Mouse (Mus musculus) limb, embryonic 13.5 days (tissue): ENCODE data around the gene Dnase2a. TPM values are rescaled to one million over a fixed set of nuclear protein-coding genes. Genes with fewer than 3 reads are reported as not detected.

Source experiments
- ATAC-seq: fragments of 200-750 bp; cut with Nextera tagmentation; 2 replicates; pipeline ENCODE4 v1.8.0; 2017; ENCODE audit warnings: low read depth, moderate number of reproducible peaks, moderate TSS enrichment; ENCODE audit not compliant: low FRiP score
- H3K27ac ChIP-seq: fragments of 300-500 bp; sonication (generic); 2 replicates; pipeline ENCODE4 v1.5.1; 2015; ENCODE audit warnings: inconsistent platforms, mild to moderate bottlenecking, moderate library complexity
- H3K27me3 ChIP-seq: fragments of 300-500 bp; sonication (generic); 2 replicates; pipeline ENCODE4 v1.6.1; 2015; ENCODE audit warnings: mild to moderate bottlenecking, inconsistent platforms
- H3K36me3 ChIP-seq: fragments of 300-500 bp; sonication (generic); 2 replicates; pipeline ENCODE4 v1.6.1; 2015; ENCODE audit warnings: inconsistent platforms, mild to moderate bottlenecking, moderate library complexity
- H3K4me1 ChIP-seq: fragments of 300-500 bp; sonication (generic); 2 replicates; pipeline ENCODE4 v1.6.1; 2015; ENCODE audit warnings: inconsistent platforms
- H3K4me2 ChIP-seq: fragments of 300-500 bp; sonication (generic); replicated peaks from 2 replicates; pipeline ENCODE4 v1.6.1; 2015; ENCODE audit warnings: inconsistent platforms, mild to moderate bottlenecking, moderate library complexity
- H3K4me3 ChIP-seq: fragments of 300-500 bp; sonication (generic); 2 replicates; pipeline ENCODE4 v1.5.1; 2015; ENCODE audit warnings: moderate library complexity, mild to moderate bottlenecking, inconsistent platforms
- H3K9ac ChIP-seq: fragments of 300-500 bp; sonication (generic); 2 replicates; pipeline ENCODE4 v1.6.1; 2015; ENCODE audit warnings: mild to moderate bottlenecking, inconsistent platforms
- H3K9me3 ChIP-seq: fragments of 300-500 bp; sonication (generic); 2 replicates; pipeline ENCODE4 v1.6.1; 2016; ENCODE audit warnings: inconsistent platforms
- WGBS: fragments of 180-500 bp; shearing (Covaris S2); methylation state at CpG from one replicate; pipeline ENCODE4 v1.1.7; 2015; 5-methylcytosine and 5-hydroxymethylcytosine counted together
- polyA plus RNA-seq: library from polyadenylated mRNA; unstranded; fragments of >200 nt; fragmentation: Nextera tagmentation; extraction: Ambion mirVana; gene quantifications from 2 replicates; pipeline ENCODE4 v1.2.1, GENCODE M21; 2015

Gene Dnase2a
- polyA plus RNA-seq, 1 experiment from 2014 or later, result 18.5 TPM

- peak overlapping the region; percentile 47 for H3K4me3 ChIP-seq
- H3K27me3 ChIP-seq, result peaks cover 87% of the 10 kb centered on the region
- 5% methylated on average over 11 of the region's 11 CpGs for WGBS
- no peak overlapping the region for H3K27ac ChIP-seq
- no peaks in the 10 kb centered on the region for H3K36me3 ChIP-seq
- peak overlapping the region; percentile 78 for H3K4me2 ChIP-seq
- no peak overlapping the region for H3K9ac ChIP-seq
- H3K4me1 ChIP-seq, result peaks cover 15% of the 10 kb centered on the region
- H3K9me3 ChIP-seq, result no peaks in the 10 kb centered on the region
- 0 out of 2 replicates have a peak, but pooled peaks have one; percentile 15 for ATAC-seq
Measured at GRCm38 (mm10) chr8:84945235-84945632, 36.9 kb downstream of the Dnase2a start.

GRCm38 (mm10) chr8:84945633-84946527 lies 37.5 kb downstream of the Dnase2a start:
- Histone ChIP-seq H3K27me3 (peaks cover 87% of the 10 kb centered on the region), H3K4me2 (peak overlapping the region; percentile 78), H3K36me3 (no peaks in the 10 kb centered on the region), H3K9ac (peak overlapping the region; percentile 50; the same call in 1 of the 2 replicates), H3K4me1 (peaks cover 15% of the 10 kb centered on the region), H3K4me3 (peak overlapping the region; percentile 47), H3K27ac (no peak overlapping the region), H3K9me3 (no peaks in the 10 kb centered on the region)
- WGBS, result under 1% methylated on average over 38 of the region's 67 CpGs
- 0 out of 2 replicates have a peak, but pooled peaks have one; percentile 28 for ATAC-seq

- H3K4me1 ChIP-seq, result peaks cover 15% of the 10 kb centered on the region
- H3K4me2 ChIP-seq, result peak within 1 kb of the TSS; percentile 78
- no peaks in the 10 kb centered on the region for H3K36me3 ChIP-seq
- peak within 1 kb of the TSS; percentile 50; the same call in 1 of the 2 replicates for H3K9ac ChIP-seq
- H3K27me3 ChIP-seq, result peaks cover 89% of the 10 kb centered on the region
- no peak within 1 kb of the TSS for H3K27ac ChIP-seq
- WGBS, result 9% methylated on average over 17 of the region's 17 CpGs
- ATAC-seq, result no peak
- H3K4me3 ChIP-seq, result peak within 1 kb of the TSS; percentile 47
- no peaks in the 10 kb centered on the region for H3K9me3 ChIP-seq
Measured at GRCm38 (mm10) chr8:84946528-84947240, 38.3 kb downstream of the Dnase2a start, which contains the start of gene Rtbdn. Rtbdn (plus strand) TSS chr8:84946991.

GRCm38 (mm10) chr8:84947241-84947545 lies 38.8 kb downstream of the Dnase2a start:
- Histone ChIP-seq H3K4me1 (peaks cover 15% of the 10 kb centered on the region), H3K27ac (no peak overlapping the region), H3K4me2 (no peak overlapping the region), H3K9me3 (no peaks in the 10 kb centered on the region), H3K4me3 (peak overlapping the region; percentile 3; the same call in 1 of the 2 replicates), H3K36me3 (no peaks in the 10 kb centered on the region), H3K27me3 (peaks cover 89% of the 10 kb centered on the region), H3K9ac (no peak overlapping the region)
- ATAC-seq, result no peak
- 14% methylated on average over 9 of the region's 9 CpGs for WGBS

GRCm38 (mm10) chr8:84949753-84950152 lies 41.4 kb downstream of the Dnase2a start:
- WGBS, result 20% methylated on average over 12 of the region's 12 CpGs
- H3K27me3 ChIP-seq, result peaks cover 84% of the 10 kb centered on the region
- H3K4me3 ChIP-seq, result no peak overlapping the region
- ATAC-seq, result no peak
- no peaks in the 10 kb centered on the region for H3K36me3 ChIP-seq
- no peak overlapping the region for H3K4me2 ChIP-seq
- H3K9ac ChIP-seq, result no peak overlapping the region
- H3K27ac ChIP-seq, result no peak overlapping the region
- H3K4me1 ChIP-seq, result peaks cover 10% of the 10 kb centered on the region
- no peaks in the 10 kb centered on the region for H3K9me3 ChIP-seq

GRCm38 (mm10) chr8:84952612-84953255 lies 44.4 kb downstream of the Dnase2a start:
- no peak for ATAC-seq
- no peaks in the 10 kb centered on the region for H3K4me1 ChIP-seq
- 7% methylated on average over 18 of the region's 18 CpGs for WGBS
- no peaks in the 10 kb centered on the region for H3K9me3 ChIP-seq
- no peak overlapping the region for H3K4me3 ChIP-seq
- H3K36me3 ChIP-seq, result peaks cover 12% of the 10 kb centered on the region
- no peak overlapping the region for H3K27ac ChIP-seq
- H3K4me2 ChIP-seq, result peak overlapping the region; percentile 30; the same call in 1 of the 2 replicates
- peaks cover 56% of the 10 kb centered on the region for H3K27me3 ChIP-seq
- H3K9ac ChIP-seq, result no peak overlapping the region

- Histone ChIP-seq H3K4me3 (no peak overlapping the region), H3K4me1 (no peaks in the 10 kb centered on the region), H3K36me3 (peaks cover 39% of the 10 kb centered on the region), H3K9ac (no peak overlapping the region), H3K4me2 (no peak overlapping the region), H3K27ac (no peak overlapping the region), H3K9me3 (no peaks in the 10 kb centered on the region), H3K27me3 (peaks cover 21% of the 10 kb centered on the region)
- no peak for ATAC-seq
- 44% methylated on average over 2 of the region's 2 CpGs for WGBS
Measured at GRCm38 (mm10) chr8:84956768-84957167, 48.4 kb downstream of the Dnase2a start.

GRCm38 (mm10) chr8:84959811-84960210 lies 51.5 kb downstream of the Dnase2a start:
- peaks cover 53% of the 10 kb centered on the region for H3K36me3 ChIP-seq
- H3K4me3 ChIP-seq, result no peak overlapping the region
- no peak for ATAC-seq

GRCm38 (mm10) chr8:84963952-84964351 lies 55.6 kb downstream of the Dnase2a start:
- no peak overlapping the region for H3K4me3 ChIP-seq
- no peaks in the 10 kb centered on the region for H3K9me3 ChIP-seq
- ATAC-seq, result no peak
- peaks cover 27% of the 10 kb centered on the region for H3K4me1 ChIP-seq
- WGBS, result 93% methylated on average over 4 of the region's 4 CpGs
- no peak overlapping the region for H3K4me2 ChIP-seq
- no peak overlapping the region for H3K9ac ChIP-seq
- H3K27ac ChIP-seq, result no peak overlapping the region
- H3K27me3 ChIP-seq, result no peaks in the 10 kb centered on the region
- H3K36me3 ChIP-seq, result peaks cover 31% of the 10 kb centered on the region

More at GRCm38 (mm10) chr8:84959811-84960210, 51.5 kb downstream of the Dnase2a start:
- 89% methylated on average over 7 of the region's 7 CpGs for WGBS
- Histone ChIP-seq H3K9me3 (no peaks in the 10 kb centered on the region), H3K27me3 (no peaks in the 10 kb centered on the region), H3K9ac (no peak overlapping the region), H3K27ac (no peak overlapping the region), H3K4me1 (peaks cover under 1% of the 10 kb centered on the region; the same call in 1 of the 2 replicates), H3K4me2 (no peak overlapping the region)

- H3K9me3 ChIP-seq, result no peaks in the 10 kb centered on the region
- no peak overlapping the region; the same call in 1 of the 2 replicates for H3K27ac ChIP-seq
- peaks cover 33% of the 10 kb centered on the region for H3K4me1 ChIP-seq
- peak overlapping the region; percentile 66 for H3K4me3 ChIP-seq
- peaks cover 22% of the 10 kb centered on the region for H3K36me3 ChIP-seq
- WGBS, result under 1% methylated on average over 41 of the region's 41 CpGs
- ATAC-seq, result peak; percentile 78
- H3K27me3 ChIP-seq, result no peaks in the 10 kb centered on the region
- H3K4me2 ChIP-seq, result peak overlapping the region; percentile 89
- peak overlapping the region; percentile 81 for H3K9ac ChIP-seq
Measured at GRCm38 (mm10) chr8:84965731-84966291, 57.5 kb downstream of the Dnase2a start.

GRCm38 (mm10) chr8:84966603-84967002 lies 58.2 kb downstream of the Dnase2a start:
- no peak overlapping the region for H3K9ac ChIP-seq
- H3K27me3 ChIP-seq, result no peaks in the 10 kb centered on the region
- H3K36me3 ChIP-seq, result peaks cover 24% of the 10 kb centered on the region
- H3K4me2 ChIP-seq, result peak overlapping the region; percentile 89
- peak overlapping the region; percentile 66 for H3K4me3 ChIP-seq
- peak overlapping the region; percentile 48; the same call in 1 of the 2 replicates for H3K27ac ChIP-seq
- no peak for ATAC-seq
- no peaks in the 10 kb centered on the region for H3K9me3 ChIP-seq
- H3K4me1 ChIP-seq, result peaks cover 39% of the 10 kb centered on the region
- WGBS, result 54% methylated on average over 3 of the region's 3 CpGs
